In genomic region chr16:21224648-21225240, GRCm38 (mm10) we compare ENCODE assay signal across 17 mouse cellular contexts. TPM values are rescaled to one million over a fixed set of nuclear protein-coding genes. Genes with fewer than 3 reads are reported as not detected.
DNase-seq lines count a peak whose midpoint lies in the region; ATAC-seq and TF ChIP-seq lines count a peak whose summit lies in the region.
"Had no signal": no experiment of that assay in that cellular context is flagged by ENCODE, and none has a peak within 500 bp of the region (broad histone marks: within the 10 kb centered on the region; RNA-seq: fewer than 3 reads in every experiment).

No protein-coding gene starts in this region.

- no peak for TF ChIP-seq CTCF in heart, adult 2 months (IDR thresholded peaks at IDR 0.05)
- TF ChIP-seq CTCF in midbrain, postnatal 0 days (IDR thresholded peaks at IDR 0.05): no peak

- no peak for TF ChIP-seq POLR2A in heart, adult 2 months (IDR thresholded peaks at IDR 0.05; ENCODE audit: insufficient read depth, low read depth, low read length)

- peak overlapping the region; percentile 19; the same call in 1 of the 2 replicates for H3K9ac ChIP-seq in heart, embryonic 13.5 days
- H3K9ac ChIP-seq in heart, adult 2 months (ENCODE audit: low read depth, low read length): no peak overlapping the region
- no peak overlapping the region for H3K9ac ChIP-seq in midbrain, embryonic 12.5 days (replicated peaks)
- no peak overlapping the region for H3K9ac ChIP-seq in forebrain, embryonic 16.5 days (replicated peaks; ENCODE audit: low read depth, low read length)
- H3K9ac ChIP-seq in midbrain, postnatal 0 days (replicated peaks; ENCODE audit: low read length, poor library complexity, severe bottlenecking): no peak overlapping the region
- H3K9ac ChIP-seq: liver, embryonic 14.5 days; stomach, embryonic 15.5 days had no signal

- TF ChIP-seq EP300 in heart, adult 2 months (IDR thresholded peaks at IDR 0.05; ENCODE audit: insufficient read depth, low read depth, low read length): no peak

- H3K4me1 ChIP-seq in heart, embryonic 13.5 days: peaks cover 39% of the 10 kb centered on the region
- no peaks in the 10 kb centered on the region; the same call in 1 of the 2 replicates for H3K4me1 ChIP-seq in heart, adult 2 months (ENCODE audit: control insufficient read depth, insufficient read depth, low read length)
- H3K4me1 ChIP-seq in midbrain, embryonic 12.5 days: peaks cover 11% of the 10 kb centered on the region
- peaks cover 13% of the 10 kb centered on the region for H3K4me1 ChIP-seq in midbrain, embryonic 10.5 days
- H3K4me1 ChIP-seq in forebrain, embryonic 16.5 days (replicated peaks; ENCODE audit: control insufficient read depth, insufficient read depth, low read length): peaks cover 4% of the 10 kb centered on the region; the same call in 1 of the 2 replicates
- no peaks in the 10 kb centered on the region for H3K4me1 ChIP-seq in midbrain, postnatal 0 days (ENCODE audit: insufficient read depth, low read length)

- no peaks in the 10 kb centered on the region for H3K9me3 ChIP-seq in heart, embryonic 13.5 days
- no peaks in the 10 kb centered on the region for H3K9me3 ChIP-seq in midbrain, embryonic 12.5 days
- H3K9me3 ChIP-seq in midbrain, embryonic 10.5 days (replicated peaks): no peaks in the 10 kb centered on the region
- H3K9me3 ChIP-seq in forebrain, embryonic 16.5 days (ENCODE audit: control insufficient read depth, low read length): no peaks in the 10 kb centered on the region
- H3K9me3 ChIP-seq in midbrain, postnatal 0 days (ENCODE audit: low read length): no peaks in the 10 kb centered on the region
- H3K9me3 ChIP-seq: stomach, embryonic 15.5 days had no signal

- H3K4me2 ChIP-seq in heart, embryonic 13.5 days: no peak overlapping the region
- no peak overlapping the region for H3K4me2 ChIP-seq in midbrain, embryonic 12.5 days (replicated peaks)
- H3K4me2 ChIP-seq in forebrain, embryonic 16.5 days (ENCODE audit: low read length): no peak overlapping the region
- H3K4me2 ChIP-seq in midbrain, postnatal 0 days (ENCODE audit: low read depth, low read length, poor library complexity, severe bottlenecking): no peak overlapping the region
- H3K4me2 ChIP-seq: stomach, embryonic 15.5 days had no signal

- no peaks in the 10 kb centered on the region for H3K79me2 ChIP-seq in heart, adult 2 months (replicated peaks; ENCODE audit: control insufficient read depth, insufficient read depth, low read length)

- H3K27me3 ChIP-seq in heart, embryonic 13.5 days (replicated peaks): no peaks in the 10 kb centered on the region
- H3K27me3 ChIP-seq in heart, adult 2 months (ENCODE audit: control insufficient read depth, insufficient read depth, low read length): no peaks in the 10 kb centered on the region
- H3K27me3 ChIP-seq in midbrain, embryonic 12.5 days: no peaks in the 10 kb centered on the region
- H3K27me3 ChIP-seq in midbrain, embryonic 10.5 days (ENCODE audit: low read depth, poor library complexity, severe bottlenecking): no peaks in the 10 kb centered on the region
- H3K27me3 ChIP-seq in forebrain, embryonic 16.5 days (replicated peaks; ENCODE audit: control insufficient read depth, insufficient read depth, low read length): no peaks in the 10 kb centered on the region
- H3K27me3 ChIP-seq in midbrain, postnatal 0 days (ENCODE audit: insufficient read depth, low read length): no peaks in the 10 kb centered on the region
- H3K27me3 ChIP-seq: stomach, embryonic 15.5 days had no signal

- H3K27ac ChIP-seq in heart, embryonic 13.5 days (replicated peaks): peak overlapping the region; percentile 53
- H3K27ac ChIP-seq in heart, adult 2 months: no peak overlapping the region
- H3K27ac ChIP-seq in midbrain, embryonic 12.5 days (replicated peaks): peak overlapping the region; percentile 35; the same call in 1 of the 2 replicates
- no peak overlapping the region for H3K27ac ChIP-seq in midbrain, embryonic 10.5 days (replicated peaks)
- no peak overlapping the region for H3K27ac ChIP-seq in forebrain, embryonic 16.5 days (ENCODE audit: low read length)
- no peak overlapping the region for H3K27ac ChIP-seq in midbrain, postnatal 0 days (ENCODE audit: low read depth, low read length)
- H3K27ac ChIP-seq: layer of hippocampus, adult 2 months; liver, embryonic 14.5 days; stomach, embryonic 15.5 days had no signal

- 22% methylated on average over 4 of the region's 4 CpGs for whole genome bisulfite sequencing in heart, embryonic 13.5 days
- 56% methylated on average over 4 of the region's 4 CpGs for WGBS in heart, adult 2 months
- 36% methylated on average over 4 of the region's 4 CpGs for WGBS in midbrain, embryonic 12.5 days
- WGBS in midbrain, embryonic 10.5 days: 31% methylated on average over 4 of the region's 4 CpGs
- 15% methylated on average over 4 of the region's 4 CpGs for WGBS in forebrain, embryonic 16.5 days
- 28% methylated on average over 4 of the region's 4 CpGs for WGBS in midbrain, postnatal 0 days

- intact Hi-C loops in heart, adult 2 months (cut with DNase I): no loop called here
- intact Hi-C loops in gastrocnemius, postnatal 14 days (cut with DNase I; ENCODE audit: low total_unique reads): no loop called here

- no peak overlapping the region for H3K4me3 ChIP-seq in heart, embryonic 13.5 days
- no peak overlapping the region for H3K4me3 ChIP-seq in heart, adult 2 months
- H3K4me3 ChIP-seq in midbrain, embryonic 12.5 days: no peak overlapping the region
- H3K4me3 ChIP-seq in midbrain, embryonic 10.5 days: no peak overlapping the region
- no peak overlapping the region for H3K4me3 ChIP-seq in forebrain, embryonic 16.5 days (replicated peaks; ENCODE audit: low read length)
- H3K4me3 ChIP-seq in midbrain, postnatal 0 days (ENCODE audit: low read depth, low read length): no peak overlapping the region
- H3K4me3 ChIP-seq: layer of hippocampus, adult 2 months; stomach, embryonic 15.5 days had no signal

- no peak for ATAC-seq in heart, embryonic 13.5 days (ENCODE audit: extremely low read depth, insufficient number of reproducible peaks, low FRiP score, low TSS enrichment)
- ATAC-seq in midbrain, embryonic 12.5 days (ENCODE audit: low FRiP score, low read depth): no peak
- peak; percentile 44 for ATAC-seq in forebrain, embryonic 16.5 days
- ATAC-seq in midbrain, postnatal 0 days (ENCODE audit: low FRiP score): 0 out of 2 replicates have a peak, but pooled peaks have one; percentile 18

- DNase-seq in heart, adult 2 months: no peak
- no peak for DNase-seq in midbrain, embryonic 10.5 days (ENCODE audit: low spot score)
- DNase-seq in midbrain, postnatal 0 days (ENCODE audit: low spot score): no peak
- DNase-seq in gastrocnemius, postnatal 14 days: no peak
- no peak for DNase-seq in urinary bladder, postnatal 14 days (ENCODE audit: low spot score)
- DNase-seq: cerebellum, adult 2 months; embryo, embryonic 11 days; kidney, adult 18-20 months; thymus, postnatal 25 days had no signal

- peaks cover 45% of the 10 kb centered on the region for H3K36me3 ChIP-seq in heart, embryonic 13.5 days
- H3K36me3 ChIP-seq in heart, adult 2 months (ENCODE audit: control insufficient read depth, insufficient read depth, low read length): no peaks in the 10 kb centered on the region
- peaks cover 42% of the 10 kb centered on the region for H3K36me3 ChIP-seq in midbrain, embryonic 12.5 days
- H3K36me3 ChIP-seq in midbrain, embryonic 10.5 days: peaks cover 47% of the 10 kb centered on the region
- H3K36me3 ChIP-seq in forebrain, embryonic 16.5 days (ENCODE audit: control insufficient read depth, insufficient read depth): peaks cover 8% of the 10 kb centered on the region; the same call in 1 of the 2 replicates
- peaks cover 29% of the 10 kb centered on the region for H3K36me3 ChIP-seq in midbrain, postnatal 0 days (ENCODE audit: insufficient read depth, low read length)

RNA-seq across cellular contexts. Expression of gene Ephb3, which starts 20.2 kb away (rescaled TPM):
- polyA plus RNA-seq in heart, embryonic 13.5 days (2015; fragmentation: Nextera tagmentation; extraction: Ambion mirVana): 15.5 and 16.9 TPM in 2 replicates
- 1 to 10 TPM; 6.3 to 7.0 TPM for total RNA-seq in heart, adult 2 months (2021)
- 9.9 and 11.3 TPM in 2 replicates for polyA plus RNA-seq in heart, adult 2 months (2012; rRNA removed)
- 23.6 and 24.2 TPM in 2 replicates for polyA plus RNA-seq in midbrain, embryonic 12.5 days (2016; fragmentation: Nextera tagmentation; extraction: Ambion mirVana)
- 14.6 and 15.7 TPM in 2 replicates for polyA plus RNA-seq in midbrain, embryonic 10.5 days (2016; fragmentation: Nextera tagmentation; extraction: Ambion mirVana)
- 6.5 and 7.0 TPM in 2 replicates for polyA plus RNA-seq in forebrain, embryonic 16.5 days (2015; fragmentation: Nextera tagmentation; extraction: Ambion mirVana)
- total RNA-seq in midbrain, postnatal 0 days (2014; rRNA removed): 20.1 and 20.5 TPM in 2 replicates
- polyA plus RNA-seq in midbrain, postnatal 0 days (2015; fragmentation: Nextera tagmentation; extraction: Ambion mirVana): 9.0 and 9.5 TPM in 2 replicates
- 1 to 10 TPM; 2.9 to 4.8 TPM for total RNA-seq in gastrocnemius, postnatal 14 days (2021)
- total RNA-seq: granulocyte monocyte progenitor cell, adult 5-6 weeks; megakaryocyte progenitor cell, adult 5-6 weeks had no signal

Comparison
In these comparisons a context has a peak if more than half of its experiments do, and no peak if none do; other contexts are left out.
1. ATAC-seq: peak in forebrain, embryonic 16.5 days (single experiment) and midbrain, postnatal 0 days (single experiment); none in heart, embryonic 13.5 days (single experiment) and midbrain, embryonic 12.5 days (single experiment).
2. H3K27ac ChIP-seq: peak in heart, embryonic 13.5 days (single experiment) and midbrain, embryonic 12.5 days (single experiment); none in heart, adult 2 months (single experiment), midbrain, embryonic 10.5 days (single experiment), forebrain, embryonic 16.5 days (single experiment) and midbrain, postnatal 0 days (single experiment).